Mouse (Mus musculus) 416B (cell line): ENCODE data around the gene Ccdc125.

Experiments
- DNase-seq: peaks from one replicate; pipeline ENCODE4 v3.0.0; 2011; ENCODE audit warnings: low read depth

The Ccdc125 gene

GRCm38 (mm10) chr13:100669291-100670022 lies at the start of gene Ccdc125:
Gene Ccdc125 (plus strand): TSS chr13:100669717.
- no peak for DNase-seq

GRCm38 (mm10) chr13:100622241-100622640 lies 47.3 kb upstream of the Ccdc125 start:
- DNase-seq = no peak

- peak; percentile 79 for DNase-seq
Observed at GRCm38 (mm10) chr13:100634106-100634691, 35.3 kb upstream of the Ccdc125 start.

- no peak for DNase-seq
Observed at GRCm38 (mm10) chr13:100642471-100643209, 26.9 kb upstream of the Ccdc125 start.

- DNase-seq = peak; percentile 55
Observed at GRCm38 (mm10) chr13:100648223-100648622, 21.3 kb upstream of the Ccdc125 start.

- peak; percentile 96 for DNase-seq
Observed at GRCm38 (mm10) chr13:100650550-100651438, 18.7 kb upstream of the Ccdc125 start, which contains the start of the genes Ak6 and Rad17. Gene Ak6 (plus strand): TSS chr13:100650979. Gene Rad17 (minus strand): TSS chr13:100651051.

- peak; percentile 26 for DNase-seq
Observed at GRCm38 (mm10) chr13:100651439-100652186, 17.9 kb upstream of the Ccdc125 start, which contains the start of gene Taf9. Gene Taf9 (plus strand): TSS chr13:100651579.

- no peak for DNase-seq
Observed at GRCm38 (mm10) chr13:100658091-100658490, 11.4 kb upstream of the Ccdc125 start.

GRCm38 (mm10) chr13:100659864-100660456 lies 9.6 kb upstream of the Ccdc125 start:
- DNase-seq = peak; percentile 80

GRCm38 (mm10) chr13:100670181-100670741 lies 744 bp downstream of the Ccdc125 start:
- no peak for DNase-seq

GRCm38 (mm10) chr13:100675936-100676635 lies 6.6 kb downstream of the Ccdc125 start:
- DNase-seq = peak; percentile 64

GRCm38 (mm10) chr13:100681615-100682014 lies 12.1 kb downstream of the Ccdc125 start:
- DNase-seq = no peak

GRCm38 (mm10) chr13:100682837-100683236 lies 13.3 kb downstream of the Ccdc125 start:
- DNase-seq = no peak

- DNase-seq = peak; percentile 71
Observed at GRCm38 (mm10) chr13:100684355-100684754, 14.8 kb downstream of the Ccdc125 start.

- peak; percentile 76 for DNase-seq
Observed at GRCm38 (mm10) chr13:100687513-100687912, 18.0 kb downstream of the Ccdc125 start.

- peak; percentile 34 for DNase-seq
Observed at GRCm38 (mm10) chr13:100697541-100697940, 28.0 kb downstream of the Ccdc125 start.

GRCm38 (mm10) chr13:100698866-100699265 lies 29.3 kb downstream of the Ccdc125 start:
- no peak for DNase-seq

- peak; percentile 28 for DNase-seq
Observed at GRCm38 (mm10) chr13:100703468-100703867, 34.0 kb downstream of the Ccdc125 start.

- no peak for DNase-seq
Observed at GRCm38 (mm10) chr13:100706206-100706605, 36.7 kb downstream of the Ccdc125 start.
